Comparison of ENCODE assay signal across 8 mouse cellular contexts in the genomic region with DNA sequence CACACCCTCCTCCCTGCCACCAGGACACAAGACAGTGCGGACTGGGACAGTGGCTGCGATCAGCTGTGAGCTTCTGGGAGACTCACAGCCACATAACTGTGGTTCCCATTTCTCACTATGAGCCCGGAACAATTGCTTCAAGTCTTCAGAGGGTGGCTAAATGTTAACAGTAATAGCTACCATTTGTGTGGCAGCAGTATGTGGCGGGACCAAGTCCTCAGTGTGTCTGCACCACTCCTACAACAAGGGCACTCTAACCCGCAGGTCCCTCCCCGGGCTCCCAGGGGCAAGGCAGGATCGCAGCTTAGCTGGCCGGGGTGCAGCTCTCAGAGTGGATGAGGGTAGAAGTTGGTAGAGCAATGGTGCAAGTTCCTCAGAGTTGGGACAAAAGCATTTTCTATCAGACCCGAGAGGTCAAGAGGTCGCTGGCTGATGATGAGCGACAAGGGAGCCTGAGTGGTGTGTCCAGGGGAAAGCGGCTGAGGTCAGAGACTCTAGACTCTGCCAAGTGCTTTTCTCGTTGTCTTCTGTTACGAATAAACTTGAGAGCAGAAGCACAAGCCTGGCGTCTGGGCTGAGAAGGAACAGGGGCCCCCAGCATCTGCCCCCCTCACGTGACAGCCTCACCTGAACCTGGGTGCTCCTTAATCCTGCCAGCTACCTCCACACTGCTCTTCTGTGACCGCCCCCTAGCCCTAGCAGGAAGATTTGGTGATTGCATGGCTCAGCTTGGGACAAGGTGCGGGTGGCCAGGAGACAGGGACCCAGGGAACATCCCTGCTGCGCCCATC.
DNase-seq lines count a peak whose midpoint lies in the region; ATAC-seq lines count a peak whose summit lies in the region.

No protein-coding gene starts in this region.

- peak overlapping the region; percentile 77 for H3K9ac ChIP-seq in lung, embryonic 16.5 days (ENCODE audit: low read length)
- H3K9ac ChIP-seq in heart, embryonic 14.5 days (ENCODE audit: low read length): peak overlapping the region; percentile 81
- peak overlapping the region; percentile 74 for H3K9ac ChIP-seq in midbrain, embryonic 13.5 days (replicated peaks)

- H3K4me1 ChIP-seq in lung, embryonic 16.5 days (replicated peaks; ENCODE audit: control insufficient read depth, insufficient read depth, low read length): peaks cover 76% of the 10 kb centered on the region
- H3K4me1 ChIP-seq in heart, embryonic 14.5 days (ENCODE audit: control insufficient read depth in 2 of 2, insufficient read depth in 2 of 2, low read length in 2 of 2): peaks cover 63 to 88% of the 10 kb centered on the region in 2 experiments
- peaks cover 83% of the 10 kb centered on the region for H3K4me1 ChIP-seq in midbrain, embryonic 13.5 days (replicated peaks)

- DNase-seq in lung, postnatal 25 days (ENCODE audit: low spot score): no peak
- peak; percentile 20 for DNase-seq in c-Kit-positive CD71-positive TER-119-positive erythroid progenitor cells, embryonic 14.5 days (ENCODE audit: low spot score)
- peak; percentile 62 for DNase-seq in kidney, postnatal 14 days
- peak; percentile 64 for DNase-seq in thymus, postnatal 14 days
- DNase-seq in urinary bladder, adult 2 months (ENCODE audit: low spot score): no peak

- peak overlapping the region; percentile 89 for H3K4me2 ChIP-seq in lung, embryonic 16.5 days (ENCODE audit: low read depth, low read length)
- peak overlapping the region; percentile 87 for H3K4me2 ChIP-seq in heart, embryonic 14.5 days (ENCODE audit: low read length)
- peak overlapping the region; percentile 72 for H3K4me2 ChIP-seq in midbrain, embryonic 13.5 days (replicated peaks)

- no peaks in the 10 kb centered on the region for H3K9me3 ChIP-seq in lung, embryonic 16.5 days (ENCODE audit: control insufficient read depth, low read length)
- H3K9me3 ChIP-seq in heart, embryonic 14.5 days (ENCODE audit: control insufficient read depth, low read length): no peaks in the 10 kb centered on the region
- H3K9me3 ChIP-seq in midbrain, embryonic 13.5 days: no peaks in the 10 kb centered on the region

- ATAC-seq in lung, embryonic 16.5 days (ENCODE audit: low read depth): peak; percentile 20
- peak; percentile 13; the same call in 1 of the 2 replicates for ATAC-seq in heart, embryonic 14.5 days (ENCODE audit: insufficient number of reproducible peaks, insufficient read depth, low FRiP score, low read depth)
- ATAC-seq in midbrain, embryonic 13.5 days: peak; percentile 74

- peak overlapping the region; percentile 57 for H3K4me3 ChIP-seq in lung, embryonic 16.5 days (ENCODE audit: low read length)
- peak overlapping the region; percentile 46 to 48 for H3K4me3 ChIP-seq in heart, embryonic 14.5 days (ENCODE audit: control insufficient read depth in 1 of 2, insufficient read depth in 1 of 2, low read depth in 1 of 2, low read length in 2 of 2)
- peak overlapping the region; percentile 44 for H3K4me3 ChIP-seq in midbrain, embryonic 13.5 days (replicated peaks)

- no peaks in the 10 kb centered on the region for H3K27me3 ChIP-seq in lung, embryonic 16.5 days (ENCODE audit: control insufficient read depth, insufficient read depth, low read depth, low read length)
- H3K27me3 ChIP-seq in heart, embryonic 14.5 days (ENCODE audit: control insufficient read depth, insufficient read depth, low read length): no peaks in the 10 kb centered on the region
- H3K27me3 ChIP-seq in midbrain, embryonic 13.5 days: no peaks in the 10 kb centered on the region

- no peaks in the 10 kb centered on the region for H3K36me3 ChIP-seq in lung, embryonic 16.5 days (ENCODE audit: control insufficient read depth, insufficient read depth, low read length)
- peaks cover 11% of the 10 kb centered on the region for H3K36me3 ChIP-seq in heart, embryonic 14.5 days (ENCODE audit: control insufficient read depth, insufficient read depth, low read length)
- peaks cover 4% of the 10 kb centered on the region; the same call in 1 of the 2 replicates for H3K36me3 ChIP-seq in midbrain, embryonic 13.5 days

- peak overlapping the region; percentile 100 for H3K27ac ChIP-seq in lung, embryonic 16.5 days (ENCODE audit: low read length)
- peak overlapping the region; percentile 96 for H3K27ac ChIP-seq in heart, embryonic 14.5 days (replicated peaks in 1 of 2; ENCODE audit: control insufficient read depth in 1 of 2, insufficient read depth in 1 of 2, low read depth in 2 of 2, low read length in 2 of 2)
- H3K27ac ChIP-seq in midbrain, embryonic 13.5 days: peak overlapping the region; percentile 96

- 9% methylated on average over 19 of the region's 19 CpGs for WGBS in lung, embryonic 16.5 days
- 16% methylated on average over 19 of the region's 19 CpGs for WGBS in heart, embryonic 14.5 days
- 8% methylated on average over 19 of the region's 19 CpGs for WGBS in midbrain, embryonic 13.5 days

Comparison
In these comparisons a context has a peak if more than half of its experiments do, and no peak if none do; other contexts are left out.
1. ATAC-seq: peak in every context shown above with its lines; median percentile 74 in midbrain, embryonic 13.5 days; 20 in lung, embryonic 16.5 days; 13 in heart, embryonic 14.5 days.
2. DNase-seq: peak in c-Kit-positive CD71-positive TER-119-positive erythroid progenitor cells, embryonic 14.5 days (single experiment), kidney, postnatal 14 days (single experiment) and thymus, postnatal 14 days (single experiment); none in lung, postnatal 25 days (single experiment) and urinary bladder, adult 2 months (single experiment).
3. Peak in every context shown above with its lines, with median percentiles within 50 percentile points of each other: H3K27ac ChIP-seq, H3K4me2 ChIP-seq, H3K4me3 ChIP-seq and H3K9ac ChIP-seq.